Mouse (Mus musculus) T-helper 1 cell (primary cell): ENCODE results near the gene Acss1.

Source experiments
- in situ Hi-C: fragments of 300-600 bp; cut with MboI, MseI; formaldehyde crosslinking; loops from one replicate; pipeline ENCODE4 v1.15.1; 2025; ENCODE audit warnings: high pct_unique_total_duplicates

Gene Acss1

GRCm38 (mm10) chr2:150578603-150579002, 89.7 kb downstream of the Acss1 start:
- in situ Hi-C loops = loop anchor here (25.0 kb wide), 1 partner anchor 1891 kb away; the partner anchor contains the start of gene Gzf1

- in situ Hi-C loops = loop anchor here (25.0 kb wide), 1 partner anchor 1889 kb away; the partner anchor contains the start of gene Gzf1
Observed at GRCm38 (mm10) chr2:150576256-150576655, 92.0 kb downstream of the Acss1 start.

GRCm38 (mm10) chr2:150572463-150572862, 95.8 kb downstream of the Acss1 start:
- in situ Hi-C loops = no loop called here

- in situ Hi-C loops = no loop called here
Observed at GRCm38 (mm10) chr2:150570761-150571160, 97.5 kb downstream of the Acss1 start.

- in situ Hi-C loops = loop anchor here (5.0 to 10.0 kb wide), 4 partner anchors 37 to 435 kb away; partner anchors contain the start of genes Apmap and Zfp120
Observed at GRCm38 (mm10) chr2:150569847-150570590, 98.3 kb downstream of the Acss1 start, which contains the start of gene Cst7. Cst7 (plus strand) TSS chr2:150570415.
